Mouse (Mus musculus) embryonic stem cell, embryonic (primary cell): Measurements from ENCODE around the gene Arid2.
"Not testable (repeated sequence)": the region's sequence is repeated elsewhere in the genome, so short reads cannot be mapped to it uniquely, and the experiment has no call there.

Experiments
- CTCF ChIA-PET, 4 experiments: fragments of 300-600 bp in 2 of 4; fragments of 350-600 bp in 2 of 4; sonication (Branson Sonifier 250); formaldehyde crosslinking; loops; one replicate each; lab custom pipeline; 2022; ENCODE audit warnings: inconsistent platforms in 2 of 4; lab: Charles Lee
- POLR2A ChIA-PET, 4 experiments: fragments of 300-600 bp in 2 of 4; fragments of 350-600 bp in 2 of 4; sonication (Branson Sonifier 250); formaldehyde crosslinking; loops; one replicate each; lab custom pipeline; 2022; ENCODE audit warnings: antibody characterized with exemption in 4 of 4, inconsistent platforms in 1 of 4; lab: Charles Lee

Arid2 gene

GRCm38 (mm10) chr15:96287369-96287975 is at the start of gene Arid2:
Arid2 (plus strand) TSS chr15:96287518.
- POLR2A ChIA-PET, result interaction anchor here in 3 of 4 experiments (0.8 to 2.4 kb wide), 14 partner anchors 8 to 167 kb away, joined by 3 to 19 read pairs (median 5); no protein-coding TSS in a partner anchor
- CTCF ChIA-PET, result no interaction called here

- CTCF ChIA-PET, result no interaction called here
- POLR2A ChIA-PET, result interaction anchor here in 1 of 4 experiments (3.2 kb wide), 1 partner anchor 20 kb away, joined by 14 read pairs; no protein-coding TSS in a partner anchor
Measured at GRCm38 (mm10) chr15:96238071-96238470, 49.2 kb upstream of the Arid2 start.

- CTCF ChIA-PET, result no interaction called here
- POLR2A ChIA-PET, result interaction anchor here (0.5 to 2.5 kb wide), 14 partner anchors 9 to 785 kb away, joined by 3 to 7 read pairs (median 4); no protein-coding TSS in a partner anchor
Measured at GRCm38 (mm10) chr15:96244171-96244570, 43.1 kb upstream of the Arid2 start.

GRCm38 (mm10) chr15:96244715-96245114 is 42.6 kb upstream of the Arid2 start:
- CTCF ChIA-PET, result not testable (repeated sequence)
- POLR2A ChIA-PET, result interaction anchor here (0.5 to 2.5 kb wide), 16 partner anchors 8 to 70 kb away, joined by 3 to 7 read pairs (median 4); no protein-coding TSS in a partner anchor

GRCm38 (mm10) chr15:96253827-96254226 is 33.5 kb upstream of the Arid2 start:
- POLR2A ChIA-PET, result interaction anchor here in 2 of 4 experiments (0.6 to 1.8 kb wide), 4 partner anchors 9 to 31 kb away, joined by 3 to 8 read pairs (median 5); no protein-coding TSS in a partner anchor
- CTCF ChIA-PET, result interaction anchor here in 2 of 4 experiments (0.7 kb wide), 2 partner anchors 12 to 114 kb away, joined by 3 read pairs; no protein-coding TSS in a partner anchor

- ChIA-PET CTCF (no interaction called here), POLR2A (interaction anchor here in 2 of 4 experiments (0.6 to 1.8 kb wide), 4 partner anchors 8 to 31 kb away, joined by 3 to 8 read pairs (median 5); no protein-coding TSS in a partner anchor)
Measured at GRCm38 (mm10) chr15:96254356-96254755, 33.0 kb upstream of the Arid2 start.

- POLR2A ChIA-PET, result interaction anchor here in 1 of 4 experiments (0.8 to 1.3 kb wide), 3 partner anchors 21 to 719 kb away, joined by 4 to 7 read pairs (median 4); no protein-coding TSS in a partner anchor
- CTCF ChIA-PET, result no interaction called here
Measured at GRCm38 (mm10) chr15:96257781-96258180, 29.5 kb upstream of the Arid2 start.

- ChIA-PET CTCF (interaction anchor here in 1 of 4 experiments (0.7 kb wide), 1 partner anchor 857 kb away, joined by 6 read pairs; no protein-coding TSS in a partner anchor), POLR2A (interaction anchor here in 2 of 4 experiments (1.1 to 2.1 kb wide), 2 partner anchors 11 to 18 kb away, joined by 3 to 5 read pairs; no protein-coding TSS in a partner anchor)
Measured at GRCm38 (mm10) chr15:96264614-96265013, 22.7 kb upstream of the Arid2 start.

- ChIA-PET CTCF (no interaction called here), POLR2A (interaction anchor here in 2 of 4 experiments (0.6 to 1.1 kb wide), 3 partner anchors 12 to 151 kb away, joined by 3 to 4 read pairs (median 4); no protein-coding TSS in a partner anchor)
Measured at GRCm38 (mm10) chr15:96267933-96268332, 19.4 kb upstream of the Arid2 start.

GRCm38 (mm10) chr15:96268610-96269009 is 18.7 kb upstream of the Arid2 start:
- ChIA-PET POLR2A (interaction anchor here in 2 of 4 experiments (0.6 to 1.3 kb wide), 5 partner anchors 11 to 449 kb away, joined by 3 to 5 read pairs (median 4); no protein-coding TSS in a partner anchor), CTCF (interaction anchor here in 1 of 4 experiments (0.6 kb wide), 1 partner anchor 187 kb away, joined by 3 read pairs; no protein-coding TSS in a partner anchor)

- CTCF ChIA-PET, result no interaction called here
- POLR2A ChIA-PET, result interaction anchor here in 3 of 4 experiments (0.6 to 1.3 kb wide), 7 partner anchors 8 to 450 kb away, joined by 3 to 5 read pairs (median 3); no protein-coding TSS in a partner anchor
Measured at GRCm38 (mm10) chr15:96269402-96269801, 17.9 kb upstream of the Arid2 start.

GRCm38 (mm10) chr15:96270272-96270880 is 16.9 kb upstream of the Arid2 start:
- ChIA-PET CTCF (interaction anchor here in 1 of 4 experiments (0.6 kb wide), 1 partner anchor 46 kb away, joined by 3 read pairs; no protein-coding TSS in a partner anchor), POLR2A (interaction anchor here in 2 of 4 experiments (0.6 to 1.6 kb wide), 4 partner anchors 15 to 1112 kb away, joined by 3 to 6 read pairs (median 4); no protein-coding TSS in a partner anchor)

GRCm38 (mm10) chr15:96272356-96272755 is 15.0 kb upstream of the Arid2 start:
- CTCF ChIA-PET, result interaction anchor here in 1 of 4 experiments (0.7 kb wide), 1 partner anchor 685 kb away, joined by 15 read pairs; no protein-coding TSS in a partner anchor
- POLR2A ChIA-PET, result no interaction called here

- CTCF ChIA-PET, result no interaction called here
- POLR2A ChIA-PET, result interaction anchor here in 3 of 4 experiments (0.5 to 1.4 kb wide), 5 partner anchors 9 to 156 kb away, joined by 3 to 5 read pairs (median 3); no protein-coding TSS in a partner anchor
Measured at GRCm38 (mm10) chr15:96274341-96274740, 13.0 kb upstream of the Arid2 start.

- ChIA-PET CTCF (no interaction called here), POLR2A (interaction anchor here in 2 of 4 experiments (0.6 to 1.4 kb wide), 4 partner anchors 8 to 194 kb away, joined by 3 to 4 read pairs (median 3); no protein-coding TSS in a partner anchor)
Measured at GRCm38 (mm10) chr15:96275198-96275597, 12.1 kb upstream of the Arid2 start.

- CTCF ChIA-PET, result no interaction called here
- POLR2A ChIA-PET, result interaction anchor here in 1 of 4 experiments (0.5 to 1.0 kb wide), 2 partner anchors 10 to 34 kb away, joined by 5 to 6 read pairs; no protein-coding TSS in a partner anchor
Measured at GRCm38 (mm10) chr15:96275810-96276493, 11.4 kb upstream of the Arid2 start.

- POLR2A ChIA-PET, result interaction anchor here in 2 of 4 experiments (0.9 to 1.5 kb wide), 6 partner anchors 8 to 30 kb away, joined by 3 to 5 read pairs (median 3); no protein-coding TSS in a partner anchor
- CTCF ChIA-PET, result interaction anchor here in 1 of 4 experiments (1.0 kb wide), 1 partner anchor 20 kb away, joined by 3 read pairs; no protein-coding TSS in a partner anchor
Measured at GRCm38 (mm10) chr15:96277061-96277460, 10.3 kb upstream of the Arid2 start.
